Mouse (Mus musculus) cortical plate, adult 2 months (tissue): ENCODE measurements around the gene Sall1. TPM values are rescaled to one million over a fixed set of nuclear protein-coding genes. Genes with fewer than 3 reads are reported as not detected.

Experiments
- H3K27ac ChIP-seq: fragments of 200-500 bp; 2 replicates; pipeline ENCODE4 v1.5.1; 2012; ENCODE audit warnings: low read length, control low read depth, inconsistent platforms; ENCODE audit not compliant: insufficient read depth
- H3K4me1 ChIP-seq: fragments of 200-500 bp; 2 replicates; pipeline ENCODE4 v1.6.1; 2011; ENCODE audit warnings: low read length; ENCODE audit not compliant: control insufficient read depth, insufficient read depth
- H3K4me3 ChIP-seq: fragments of 200-500 bp; 2 replicates; pipeline ENCODE4 v1.5.1; 2011; ENCODE audit warnings: mild to moderate bottlenecking, low read length, control low read depth; ENCODE audit not compliant: insufficient read depth
- CTCF ChIP-seq: fragments of 200-500 bp; IDR thresholded peaks from 2 replicates; pipeline ENCODE4 v1.5.1; 2011; ENCODE audit warnings: mild to moderate bottlenecking, control low read depth, low read length; ENCODE audit not compliant: insufficient read depth; ENCODE audit errors: extremely low read depth
- POLR2A ChIP-seq: fragments of 200-500 bp; IDR thresholded peaks from 2 replicates; pipeline ENCODE4 v1.6.1; 2011; ENCODE audit warnings: mild to moderate bottlenecking, low read length, control low read depth; ENCODE audit not compliant: insufficient read depth; ENCODE audit errors: extremely low read depth
- polyA plus RNA-seq: library from polyadenylated mRNA; depleted of rRNA; stranded (reverse); fragments of >200 nt; gene quantifications from 2 replicates; pipeline ENCODE4 v1.2.3, GENCODE M21; 2012

The Sall1 gene
- polyA plus RNA-seq, 1 experiment, result 12.5 TPM

DNA sequence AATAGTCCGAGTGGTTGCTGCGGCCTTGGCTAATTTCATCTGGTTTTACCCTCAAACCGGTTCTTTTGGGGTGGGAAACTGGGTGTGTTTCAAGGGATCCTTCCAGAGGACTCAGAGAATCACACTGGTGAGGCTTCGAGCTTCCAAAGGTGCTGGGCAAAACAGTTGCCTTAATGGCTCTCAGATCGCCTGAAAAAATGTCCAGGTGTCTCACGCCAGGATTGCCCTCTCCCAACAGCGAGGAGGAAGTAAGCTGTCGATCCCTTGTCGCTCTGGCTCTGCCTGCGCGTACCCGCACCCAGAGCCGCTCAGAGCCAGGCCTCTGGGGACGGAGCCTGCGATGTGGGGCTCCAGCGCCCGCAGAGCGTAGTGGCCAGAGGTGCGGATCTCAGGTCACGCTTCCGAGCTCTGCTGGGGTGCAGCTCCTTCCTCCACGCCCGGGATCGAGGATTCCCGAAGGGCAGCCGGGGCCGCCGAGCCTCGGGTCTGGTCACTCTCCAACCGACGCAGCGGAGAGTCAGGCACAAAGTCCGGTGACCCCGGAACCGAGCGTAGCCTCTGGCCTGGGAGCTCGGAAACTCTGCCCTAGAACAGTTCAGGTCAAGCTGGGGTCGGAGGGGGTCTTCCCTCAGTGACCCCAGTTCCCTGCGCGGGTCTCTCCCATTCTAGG is 3.1 kb downstream of the Sall1 start:
- no peaks in the 10 kb centered on the region for H3K4me1 ChIP-seq

DNA sequence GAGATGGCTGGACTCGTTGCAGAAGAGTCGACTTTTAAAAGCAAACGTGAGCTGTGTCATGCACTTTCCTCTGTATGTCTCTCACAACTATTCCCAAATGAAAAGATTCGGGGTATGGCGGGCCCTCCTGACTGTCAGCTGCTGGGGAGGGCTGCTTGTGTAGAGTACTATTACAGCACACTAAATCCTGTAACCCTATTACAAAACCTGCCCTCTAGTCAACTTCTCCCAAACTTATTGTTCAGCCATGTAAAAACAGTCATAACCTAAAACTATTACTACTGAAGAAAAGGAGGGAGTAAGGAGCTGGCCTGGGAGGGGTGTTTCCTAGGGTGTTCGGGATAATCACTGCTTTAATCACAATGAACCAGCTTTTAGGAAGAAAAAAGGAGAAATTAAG is 4.1 kb downstream of the Sall1 start:
- TF ChIP-seq POLR2A, result no peak
- no peak for TF ChIP-seq CTCF
- H3K27ac ChIP-seq, result peak overlapping the region; percentile 81
- peak overlapping the region; percentile 32; the same call in 1 of the 2 replicates for H3K4me3 ChIP-seq
- H3K4me1 ChIP-seq, result no peaks in the 10 kb centered on the region

More for the DNA sequence above, 3.1 kb downstream of the Sall1 start:
- H3K27ac ChIP-seq, result peak overlapping the region; percentile 99
- TF ChIP-seq CTCF, result no peak
- no peak for TF ChIP-seq POLR2A
- H3K4me3 ChIP-seq, result peak overlapping the region; percentile 69

DNA sequence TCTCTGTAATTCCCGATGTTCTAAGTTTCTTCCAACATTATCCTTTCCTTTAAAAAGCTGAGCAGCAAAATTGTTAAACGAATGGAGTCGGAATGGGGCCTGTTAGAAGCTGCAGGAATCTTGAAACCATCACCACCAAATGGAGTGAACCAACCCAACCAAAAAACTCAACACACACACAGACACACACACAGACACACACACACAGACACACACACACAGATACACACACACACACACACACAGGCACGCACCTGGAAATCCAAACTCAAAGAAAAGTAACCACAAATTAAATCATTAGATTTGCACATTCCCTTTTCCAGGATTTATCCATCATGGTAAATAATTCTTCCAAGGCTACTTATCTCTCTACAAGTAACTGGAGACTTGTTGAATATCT is 5.0 kb downstream of the Sall1 start:
- Histone ChIP-seq H3K4me1 (no peaks in the 10 kb centered on the region), H3K27ac (no peak overlapping the region), H3K4me3 (no peak overlapping the region)
- TF ChIP-seq POLR2A (no peak), CTCF (no peak)

DNA sequence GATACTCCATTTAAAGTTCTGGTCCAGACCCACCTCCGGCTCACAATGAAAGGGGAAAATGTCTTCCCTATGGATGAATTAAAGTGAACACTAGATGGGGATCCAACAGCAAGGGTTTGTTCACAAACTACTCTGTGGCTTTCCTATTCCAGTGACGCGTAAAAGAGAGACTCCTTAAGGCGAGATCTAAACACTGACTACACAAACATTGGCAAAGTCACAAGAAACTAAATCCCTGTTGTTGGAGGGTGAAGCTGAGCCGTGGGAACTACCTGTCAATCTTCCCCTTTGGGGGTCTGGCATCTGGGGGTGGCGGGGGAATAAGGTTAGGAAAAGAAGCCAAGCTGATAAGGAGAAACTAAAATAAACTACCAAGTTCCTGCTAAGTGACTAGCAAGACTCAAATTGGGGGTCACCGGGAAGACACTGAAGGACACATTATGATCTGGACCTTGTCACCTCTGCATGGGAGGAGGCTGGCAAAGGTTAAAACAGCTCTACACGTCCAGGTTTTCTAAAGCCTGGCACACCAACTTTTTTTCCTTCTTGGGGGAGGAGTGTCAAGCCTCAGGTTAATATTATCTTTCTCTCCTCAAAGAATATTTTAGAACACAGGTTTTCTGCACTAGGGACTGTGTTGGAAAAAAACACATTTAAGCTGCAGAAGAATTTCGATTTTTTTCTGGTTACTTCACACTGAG is 6.3 kb downstream of the Sall1 start:
- H3K4me3 ChIP-seq, result no peak overlapping the region
- TF ChIP-seq POLR2A (no peak), CTCF (no peak)
- H3K27ac ChIP-seq, result peak overlapping the region; percentile 89
- no peaks in the 10 kb centered on the region for H3K4me1 ChIP-seq

DNA sequence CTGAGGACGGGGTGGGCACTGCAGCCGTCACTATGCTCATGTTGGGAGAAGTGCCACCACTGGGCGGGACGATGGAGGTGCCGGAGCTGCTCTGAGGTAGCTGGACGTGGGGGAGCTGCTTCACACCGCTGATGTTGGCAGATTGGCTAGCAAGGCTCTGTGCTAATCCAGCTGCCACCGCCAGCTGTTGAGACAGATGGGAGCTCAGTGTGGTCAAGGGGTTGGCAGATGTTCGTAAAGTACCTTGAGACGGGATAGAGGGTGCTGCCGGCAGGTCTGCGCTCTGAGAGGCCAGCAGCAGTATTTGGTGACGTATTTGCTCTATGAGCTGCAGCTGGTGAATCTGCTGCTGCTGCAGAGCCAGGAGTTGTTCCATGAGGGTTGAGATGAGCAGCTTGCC is 11.6 kb downstream of the Sall1 start:
- Histone ChIP-seq H3K4me1 (no peaks in the 10 kb centered on the region; the same call in 1 of the 2 replicates), H3K27ac (no peak overlapping the region), H3K4me3 (no peak overlapping the region)
- TF ChIP-seq CTCF (no peak), POLR2A (no peak)

DNA sequence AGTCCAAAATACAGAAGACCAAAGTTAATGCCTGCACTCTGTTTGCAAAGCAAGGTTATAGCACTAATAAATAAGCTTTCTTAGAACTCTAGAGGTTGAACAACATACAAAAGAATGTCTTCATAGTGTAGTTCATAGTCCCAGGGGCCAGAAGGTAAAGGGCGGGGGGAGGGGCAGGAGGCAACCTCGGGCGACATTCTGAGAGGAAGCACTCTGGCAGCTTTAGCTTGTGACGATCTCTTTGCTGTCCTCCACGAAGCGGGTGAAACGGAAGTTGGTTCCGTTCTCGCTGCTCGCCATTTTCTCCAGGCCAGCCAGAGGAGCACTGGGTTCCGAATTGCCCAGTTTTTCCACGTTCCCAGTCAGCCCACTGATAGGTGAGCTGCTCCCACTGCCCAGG is 15.8 kb downstream of the Sall1 start:
- no peaks in the 10 kb centered on the region; the same call in 1 of the 2 replicates for H3K4me1 ChIP-seq
- no peak for TF ChIP-seq POLR2A
- TF ChIP-seq CTCF, result no peak
- no peak overlapping the region for H3K27ac ChIP-seq
- H3K4me3 ChIP-seq, result no peak overlapping the region

DNA sequence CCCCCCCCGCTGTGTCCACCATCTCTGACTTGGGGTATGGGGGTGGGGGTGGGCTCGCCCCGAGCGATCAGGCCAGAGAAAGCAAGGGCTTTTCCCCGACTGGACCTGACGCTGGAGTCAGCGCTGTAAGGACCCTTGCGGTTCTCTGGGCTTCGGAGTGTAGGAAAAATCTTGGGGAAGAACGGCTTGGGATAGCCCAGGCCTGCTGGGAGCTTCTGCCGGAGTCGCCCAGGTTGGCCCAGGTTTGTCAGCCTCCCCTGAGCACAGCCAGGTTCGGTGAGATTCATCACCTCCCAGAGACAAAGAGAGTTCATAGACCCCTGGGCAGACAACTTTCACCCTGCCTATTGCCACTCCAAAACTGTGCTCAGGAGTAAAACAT is 17.8 kb downstream of the Sall1 start:
- Histone ChIP-seq H3K4me1 (no peaks in the 10 kb centered on the region; the same call in 1 of the 2 replicates), H3K4me3 (no peak overlapping the region), H3K27ac (peak overlapping the region; percentile 71; the same call in 1 of the 2 replicates)
- no peak for TF ChIP-seq CTCF
- TF ChIP-seq POLR2A, result no peak

DNA sequence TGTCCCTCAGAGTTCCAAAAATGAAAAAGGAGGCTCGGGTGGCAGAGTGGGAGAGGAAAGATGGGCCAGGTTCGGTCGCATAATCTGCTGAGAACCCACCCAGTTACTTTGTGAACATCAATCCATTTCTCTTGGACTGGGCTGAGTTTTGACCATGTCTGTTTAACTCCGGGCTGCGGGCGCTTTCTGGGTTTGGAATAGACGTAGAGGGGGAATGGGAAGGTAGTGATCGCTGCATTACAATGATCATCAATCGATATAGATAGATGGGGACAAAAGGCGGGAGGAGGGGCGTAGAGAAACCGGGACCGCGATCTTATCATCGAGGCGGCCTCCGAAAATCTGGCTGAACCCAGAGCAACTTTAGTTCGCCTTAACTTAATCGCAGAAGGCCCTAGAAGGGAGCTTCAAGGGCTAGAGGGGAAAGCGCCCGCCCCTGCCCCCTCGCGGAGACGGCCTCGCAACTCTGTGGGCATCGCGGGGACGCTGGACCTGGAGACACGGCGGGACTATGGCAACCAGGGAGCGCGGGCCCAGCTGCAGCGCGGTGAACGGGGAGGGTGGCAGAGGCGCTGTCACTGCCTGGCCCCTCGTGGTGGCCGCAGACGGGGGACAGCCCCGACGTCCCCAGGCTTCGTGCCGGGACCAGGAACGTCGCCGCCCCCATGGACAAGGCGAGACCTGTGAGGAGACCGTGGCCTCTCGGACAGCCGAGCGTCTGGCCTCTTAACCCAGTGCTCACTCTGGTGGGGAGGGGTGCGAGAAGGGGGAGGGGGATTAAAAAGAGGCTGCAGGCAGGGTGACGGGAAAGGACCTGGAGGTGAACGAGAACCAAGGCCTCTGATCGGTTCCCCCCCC is 18.5 kb downstream of the Sall1 start:
- Histone ChIP-seq H3K4me1 (no peaks in the 10 kb centered on the region; the same call in 1 of the 2 replicates), H3K4me3 (no peak overlapping the region), H3K27ac (no peak overlapping the region)
- no peak for TF ChIP-seq POLR2A
- TF ChIP-seq CTCF, result no peak

DNA sequence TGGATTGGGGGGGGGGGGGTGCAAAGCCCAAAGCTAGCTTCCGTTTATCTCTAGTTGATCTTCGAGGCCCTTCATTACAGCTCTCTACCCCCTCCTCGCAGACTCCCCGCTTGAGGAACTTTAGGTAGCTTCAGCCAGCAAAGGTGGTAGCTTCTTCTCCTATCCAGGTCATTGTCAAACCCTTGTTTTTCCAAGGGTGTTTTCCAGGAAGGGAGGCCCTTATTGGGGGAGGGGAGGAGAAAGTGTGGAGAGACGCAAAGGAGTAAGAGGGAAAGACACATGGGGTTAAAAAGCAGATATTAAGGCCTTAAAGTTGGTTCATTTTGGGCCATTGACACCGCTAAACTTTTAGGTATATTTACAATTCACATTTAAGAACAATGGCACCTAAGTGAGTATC is 19.2 kb downstream of the Sall1 start:
- Histone ChIP-seq H3K27ac (no peak overlapping the region), H3K4me1 (no peaks in the 10 kb centered on the region; the same call in 1 of the 2 replicates), H3K4me3 (no peak overlapping the region)
- TF ChIP-seq CTCF (no peak), POLR2A (no peak)
